Mouse (Mus musculus): ENCODE results near the gene Samd4b.

GRCm38 (mm10) chr7:28578543-28579053, 19.3 kb downstream of the Samd4b start:
- TF ChIP-seq ZNF384 (IDR thresholded peaks at IDR 0.05; ENCODE audit: low read depth, low read length) (no peak), TBP (IDR thresholded peaks at IDR 0.05; ENCODE audit: low read depth, low read length) (no peak), NRF1 (IDR thresholded peaks at IDR 0.05; ENCODE audit: insufficient read depth, low read depth, low read length, poor library complexity, severe bottlenecking) (no peak)

All from MEL (cell line).